Mouse (Mus musculus) E14TG2a.4 (cell line): ENCODE data around the gene Gucd1.

Source experiments
- CTCF ChIP-seq: conservative IDR thresholded peaks from 2 replicates; pipeline ENCODE4 v1.5.1; 2014; ENCODE audit warnings: low read length
- POU5F1 ChIP-seq: IDR thresholded peaks from 2 replicates; pipeline ENCODE4 v1.6.1; 2014; ENCODE audit warnings: low read length, borderline replicate concordance

- no peak for TF ChIP-seq CTCF
- no peak for TF ChIP-seq POU5F1
Measured at GRCm38 (mm10) chr10:75516038-75516723, 1.6 kb downstream of the Gucd1 start.
